Mouse (Mus musculus) erythroblast, embryonic 14.5 days (primary cell): ENCODE measurements around the gene Gm10057. TPM values are rescaled to one million over a fixed set of nuclear protein-coding genes. Genes with fewer than 3 reads are reported as not detected.
"Not testable (repeated sequence)": the region's sequence is repeated elsewhere in the genome, so short reads cannot be mapped to it uniquely, and the experiment has no call there.

Source experiments
- H3K27me3 ChIP-seq: 2 replicates; pipeline ENCODE4 v1.6.1; 2012; ENCODE audit warnings: inconsistent platforms; ENCODE audit not compliant: control insufficient read depth
- H3K36me3 ChIP-seq: 2 replicates; pipeline ENCODE4 v1.6.1; 2012; ENCODE audit warnings: mild to moderate bottlenecking, inconsistent platforms; ENCODE audit not compliant: control insufficient read depth
- H3K4me1 ChIP-seq: 2 replicates; pipeline ENCODE4 v1.6.1; 2012; ENCODE audit warnings: inconsistent platforms; ENCODE audit not compliant: control insufficient read depth
- H3K4me3 ChIP-seq: replicated peaks from 2 replicates; pipeline ENCODE3; 2012; ENCODE audit warnings: moderate library complexity, mild to moderate bottlenecking, inconsistent platforms
- H3K9me3 ChIP-seq: 2 replicates; pipeline ENCODE4 v1.6.1; 2012; ENCODE audit warnings: low read length, inconsistent platforms, mixed read lengths; ENCODE audit not compliant: control insufficient read depth
- polyA plus RNA-seq: library from polyadenylated mRNA; stranded (reverse); fragments of >175 nt; gene quantifications from 2 replicates; pipeline ENCODE4 v1.2.3, GENCODE M21; 2012

The Gm10057 gene
- polyA plus RNA-seq: not detected in 2 replicates

- not testable (repeated sequence) for H3K4me1 ChIP-seq, H3K4me3 ChIP-seq, H3K36me3 ChIP-seq, H3K27me3 ChIP-seq, H3K9me3 ChIP-seq
Observed at GRCm38 (mm10) chrX:154054939-154055338, at the start of gene Gm10057. Gene Gm10057 (minus strand): TSS chrX:154055039.

GRCm38 (mm10) chrX:154033727-154034126 is 21.1 kb downstream of the Gm10057 start, which contains the start of gene 4921511M17Rik:
Gene 4921511M17Rik (minus strand): TSS chrX:154033827.
- H3K9me3 ChIP-seq, H3K4me3 ChIP-seq, H3K27me3 ChIP-seq, H3K36me3 ChIP-seq, H3K4me1 ChIP-seq: not testable (repeated sequence)

GRCm38 (mm10) chrX:154012540-154012939 is 42.3 kb downstream of the Gm10057 start, which contains the start of gene Samt1:
Gene Samt1 (minus strand): TSS chrX:154012640.
- not testable (repeated sequence) for H3K4me3 ChIP-seq, H3K4me1 ChIP-seq, H3K36me3 ChIP-seq, H3K27me3 ChIP-seq, H3K9me3 ChIP-seq

Other genes starting within 250 kb of the Gm10057 start
- not detected in 2 replicates for gene Spin2c, start 222.8 kb downstream of the Gm10057 start, polyA plus RNA-seq
- not detected in 2 replicates for gene Samt1, start 42.4 kb downstream of the Gm10057 start, polyA plus RNA-seq
- not detected in 2 replicates for gene 4921511M17Rik, start 21.2 kb downstream of the Gm10057 start, polyA plus RNA-seq
- not detected in 2 replicates for gene Gm15140, start 65.6 kb upstream of the Gm10057 start, polyA plus RNA-seq